Mouse (Mus musculus) liver, postnatal 0 days (tissue): ENCODE results near the gene Gak. TPM values are rescaled to one million over a fixed set of nuclear protein-coding genes. Genes with fewer than 3 reads are reported as not detected.

Source experiments
- ATAC-seq: fragments of 200-750 bp; cut with Nextera tagmentation; 2 replicates; pipeline ENCODE4 v1.8.0; 2017; ENCODE audit warnings: mild to moderate bottlenecking, moderate library complexity
- DNase-seq: peaks from one replicate; pipeline ENCODE4 v3.0.0-alpha.2; 2016
- H3K27ac ChIP-seq: fragments of 300-500 bp; sonication (generic); 2 replicates; pipeline ENCODE4 v1.5.1; 2014; ENCODE audit warnings: antibody characterized with exemption, moderate library complexity, mild to moderate bottlenecking, low read depth
- H3K27me3 ChIP-seq: fragments of 300-500 bp; sonication (generic); 2 replicates; pipeline ENCODE4 v1.6.1; 2014; ENCODE audit warnings: low read length, control low read depth, mixed read lengths; ENCODE audit not compliant: insufficient read depth
- H3K36me3 ChIP-seq: fragments of 300-500 bp; sonication (generic); replicated peaks from 2 replicates; pipeline ENCODE4 v1.6.1; 2014; ENCODE audit warnings: mild to moderate bottlenecking, control low read depth, low read length, moderate library complexity, mixed read lengths; ENCODE audit not compliant: insufficient read depth
- H3K4me1 ChIP-seq: fragments of 300-500 bp; sonication (generic); 2 replicates; pipeline ENCODE4 v1.6.1; 2014; ENCODE audit warnings: antibody characterized with exemption, mild to moderate bottlenecking, control low read depth; ENCODE audit not compliant: insufficient read depth
- H3K4me2 ChIP-seq: fragments of 300-500 bp; sonication (generic); 2 replicates; pipeline ENCODE4 v1.6.1; 2014; ENCODE audit warnings: low read depth, mild to moderate bottlenecking, low read length, moderate library complexity, mixed read lengths
- H3K4me3 ChIP-seq: fragments of 300-500 bp; sonication (generic); 2 replicates; pipeline ENCODE4 v1.5.1; 2014; ENCODE audit warnings: low read depth, low read length
- H3K9ac ChIP-seq: fragments of 300-500 bp; sonication (generic); replicated peaks from 2 replicates; pipeline ENCODE4 v1.6.1; 2014; ENCODE audit warnings: mild to moderate bottlenecking, moderate library complexity
- H3K9me3 ChIP-seq: fragments of 300-500 bp; sonication (generic); 2 replicates; pipeline ENCODE4 v1.6.1; 2016; ENCODE audit warnings: mild to moderate bottlenecking, control low read depth, low read length, mixed read lengths
- CTCF ChIP-seq: sonication (generic); IDR thresholded peaks from 2 replicates; pipeline ENCODE4 v1.5.1; 2016; ENCODE audit warnings: antibody characterized with exemption, low read depth
- EP300 ChIP-seq: IDR thresholded peaks from 2 replicates; pipeline ENCODE4 v1.6.1; 2016; ENCODE audit warnings: antibody characterized with exemption, low read depth, mild to moderate bottlenecking
- WGBS: fragments of 180-500 bp; shearing (Covaris S2); extraction: QIAGEN DNeasy Blood & Tissue Kit; methylation state at CpG from one replicate; pipeline ENCODE4 v1.1.7; 2014; ENCODE audit not compliant: insufficient replicate concordance; 5-methylcytosine and 5-hydroxymethylcytosine counted together
- polyA plus RNA-seq: library from polyadenylated mRNA; unstranded; fragments of >200 nt; fragmentation: Nextera tagmentation; extraction: Ambion mirVana; gene quantifications from 2 replicates; pipeline ENCODE4 v1.2.1, GENCODE M21; 2015

The Gak gene
- polyA plus RNA-seq, 1 experiment from 2014 or later: 17.5 TPM

GRCm38 (mm10) chr5:108556986-108557385 is 72.6 kb downstream of the Gak start:
- ATAC-seq (no peak), DNase-seq (no peak)
- Histone ChIP-seq H3K27me3 (no peaks in the 10 kb centered on the region), H3K27ac (no peak overlapping the region), H3K4me1 (no peaks in the 10 kb centered on the region), H3K9ac (no peak overlapping the region), H3K4me2 (no peak overlapping the region), H3K4me3 (no peak overlapping the region), H3K9me3 (no peaks in the 10 kb centered on the region), H3K36me3 (no peaks in the 10 kb centered on the region)
- 64% methylated on average over 4 of the region's 4 CpGs for WGBS
- TF ChIP-seq CTCF (no peak), EP300 (no peak)

GRCm38 (mm10) chr5:108554041-108554440 is 75.5 kb downstream of the Gak start:
- H3K27me3 ChIP-seq: peaks cover 17% of the 10 kb centered on the region
- TF ChIP-seq EP300: no peak
- no peak for TF ChIP-seq CTCF

DNA sequence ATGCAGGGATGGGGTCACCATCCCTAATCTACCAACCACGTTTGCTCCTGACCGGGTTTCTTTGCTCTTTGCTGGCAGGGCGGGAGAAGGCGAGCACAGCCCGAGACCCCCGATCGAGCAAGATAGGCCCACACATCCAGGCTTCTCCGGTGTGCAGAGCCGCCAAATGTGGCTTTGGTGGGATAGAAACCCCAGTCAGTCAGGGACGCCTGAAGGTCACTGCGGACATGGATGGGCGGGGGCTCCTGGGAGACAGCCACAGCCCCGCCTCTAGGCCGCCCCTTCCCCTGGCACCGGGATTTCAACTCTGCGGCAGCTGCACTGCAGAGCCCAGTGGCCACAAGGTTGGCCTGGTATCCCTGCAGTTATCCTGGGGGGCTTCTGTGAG is 79.4 kb downstream of the Gak start:
- Histone ChIP-seq H3K4me1 (peaks cover 4% of the 10 kb centered on the region), H3K27ac (no peak overlapping the region), H3K4me3 (no peak overlapping the region), H3K9me3 (no peaks in the 10 kb centered on the region), H3K9ac (no peak overlapping the region), H3K4me2 (no peak overlapping the region), H3K27me3 (peaks cover 25% of the 10 kb centered on the region), H3K36me3 (no peaks in the 10 kb centered on the region)
- ATAC-seq (no peak), DNase-seq (no peak)
- no peak for TF ChIP-seq CTCF
- no peak for TF ChIP-seq EP300
- WGBS: 4% methylated on average over 16 of the region's 16 CpGs

More at GRCm38 (mm10) chr5:108554041-108554440, 75.5 kb downstream of the Gak start:
- Histone ChIP-seq H3K4me3 (no peak overlapping the region), H3K4me1 (peaks cover 4% of the 10 kb centered on the region), H3K36me3 (no peaks in the 10 kb centered on the region), H3K9ac (no peak overlapping the region), H3K27ac (no peak overlapping the region), H3K4me2 (no peak overlapping the region), H3K9me3 (no peaks in the 10 kb centered on the region)
- DNase-seq (no peak), ATAC-seq (no peak)
- 59% methylated on average over 1 of the region's 1 CpGs for WGBS

DNA sequence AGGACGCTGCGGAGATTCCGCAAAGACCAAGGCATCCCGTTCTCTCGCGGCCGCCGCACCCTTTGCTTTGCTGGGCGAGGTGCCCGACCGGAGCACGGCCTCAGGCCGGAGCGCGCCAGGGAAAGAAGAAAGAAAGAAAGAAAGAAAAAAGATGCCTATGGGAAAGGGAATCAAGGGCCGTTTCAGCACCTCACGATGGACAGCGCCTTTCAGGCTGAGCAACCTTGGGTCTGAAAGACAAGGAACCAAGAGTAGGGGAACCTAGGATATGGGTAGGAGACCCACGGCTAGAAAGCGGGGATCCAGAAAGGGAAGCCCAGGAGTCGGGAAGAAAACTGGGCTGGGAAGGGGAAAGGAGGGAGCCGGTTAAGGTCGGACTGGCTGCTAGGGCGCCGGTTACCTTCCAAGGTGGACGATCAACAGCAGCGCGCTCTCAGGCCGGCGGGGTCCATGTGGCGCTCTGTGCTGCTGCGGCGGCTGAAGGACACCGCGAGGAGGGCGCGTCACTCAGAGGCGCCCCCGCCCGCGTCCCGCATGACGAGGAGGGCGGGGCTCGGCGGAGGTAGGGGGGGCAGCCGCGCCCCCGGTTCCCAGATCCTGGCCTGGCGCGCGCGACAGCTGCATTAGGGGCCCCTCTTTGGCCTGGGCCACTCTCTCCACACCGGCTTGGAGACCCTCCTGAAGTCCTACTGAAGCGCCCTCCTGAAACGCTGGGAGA is 79.9 kb downstream of the Gak start, which contains the start of gene Cplx1:
Gene Cplx1 (minus strand): TSS at position 536 of the 718 bp plus-strand sequence.
- 3% methylated on average over 46 of the region's 56 CpGs for WGBS
- no peak within 1 kb of the TSS for H3K4me3 ChIP-seq
- DNase-seq: peak; percentile 67

DNA sequence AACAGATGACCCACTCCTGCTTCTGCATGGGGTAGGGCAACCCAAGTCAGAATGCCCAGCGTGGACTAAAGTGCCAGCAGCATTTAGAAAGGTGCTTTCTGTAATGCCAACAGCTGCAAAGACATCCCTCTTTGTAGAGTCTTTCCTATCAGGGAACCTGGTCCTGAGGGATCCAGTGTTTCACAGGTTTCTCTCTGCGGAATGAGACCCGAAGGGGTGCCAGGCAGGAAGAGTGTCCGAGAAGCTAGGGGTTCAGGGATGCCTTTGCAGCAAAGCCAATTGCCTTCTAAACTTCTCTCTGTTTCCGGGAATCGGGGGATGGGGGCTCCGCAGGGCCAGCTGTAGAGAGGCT is 80.4 kb downstream of the Gak start:
- ATAC-seq (no peak), DNase-seq (no peak)
- Histone ChIP-seq H3K4me1 (peaks cover 4% of the 10 kb centered on the region), H3K4me3 (no peak overlapping the region), H3K9ac (no peak overlapping the region), H3K9me3 (no peaks in the 10 kb centered on the region), H3K36me3 (no peaks in the 10 kb centered on the region), H3K27ac (no peak overlapping the region), H3K27me3 (peaks cover 25% of the 10 kb centered on the region), H3K4me2 (no peak overlapping the region)
- TF ChIP-seq CTCF (no peak), EP300 (no peak)
- 12% methylated on average over 7 of the region's 7 CpGs for WGBS

More for the DNA sequence above, 79.9 kb downstream of the Gak start, which contains the start of gene Cplx1:
- Histone ChIP-seq H3K4me2 (no peak within 1 kb of the TSS), H3K4me1 (peaks cover 4% of the 10 kb centered on the region), H3K27ac (no peak within 1 kb of the TSS), H3K27me3 (peaks cover 25% of the 10 kb centered on the region), H3K9me3 (no peaks in the 10 kb centered on the region), H3K36me3 (no peaks in the 10 kb centered on the region), H3K9ac (no peak within 1 kb of the TSS)
- no peak for ATAC-seq
- TF ChIP-seq EP300 (no peak), CTCF (no peak)

GRCm38 (mm10) chr5:108547636-108548035 is 81.9 kb downstream of the Gak start:
- Histone ChIP-seq H3K9ac (no peak overlapping the region), H3K27ac (no peak overlapping the region), H3K4me1 (peaks cover 4% of the 10 kb centered on the region), H3K27me3 (peaks cover 25% of the 10 kb centered on the region), H3K4me2 (no peak overlapping the region), H3K9me3 (no peaks in the 10 kb centered on the region), H3K4me3 (no peak overlapping the region), H3K36me3 (no peaks in the 10 kb centered on the region)
- DNase-seq: no peak
- ATAC-seq: no peak
- WGBS: 80% methylated on average over 5 of the region's 5 CpGs
- TF ChIP-seq EP300: no peak
- TF ChIP-seq CTCF: no peak
